Mouse (Mus musculus): ENCODE results near the gene Ccr6. TPM values are rescaled to one million over a fixed set of nuclear protein-coding genes. Genes with fewer than 3 reads are reported as not detected.

Ccr6 gene
- polyA plus RNA-seq, 1 experiment = 12.1 TPM

DNA sequence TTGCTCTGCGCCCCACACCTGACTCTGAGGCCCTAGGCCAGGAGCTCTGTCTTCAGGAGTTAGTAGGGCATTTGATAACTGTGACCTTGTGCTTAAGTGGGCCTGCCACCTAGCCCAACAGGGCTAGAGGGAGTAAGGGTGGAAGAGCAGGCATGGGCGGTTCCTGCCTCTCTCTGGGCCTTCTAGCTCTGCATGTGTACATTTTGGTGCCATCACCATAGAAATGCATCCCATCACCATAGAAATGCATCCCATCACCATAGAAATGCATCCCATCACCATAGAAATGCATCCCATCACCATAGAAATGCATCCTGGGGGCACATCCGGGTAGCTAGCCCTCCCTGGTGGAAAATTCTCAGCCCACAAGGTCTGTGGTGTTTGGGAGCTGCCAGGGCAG is 3.7 kb downstream of the Ccr6 start:
- 53% methylated on average over 3 of the region's 3 CpGs for WGBS
- Histone ChIP-seq H3K27me3 (ENCODE audit: control insufficient read depth, insufficient read depth, low read length) (no peaks in the 10 kb centered on the region), H3K36me3 (ENCODE audit: control insufficient read depth, insufficient read depth, low read length) (no peaks in the 10 kb centered on the region), H3K4me3 (ENCODE audit: control insufficient read depth, insufficient read depth, low read length) (no peak overlapping the region), H3K27ac (ENCODE audit: control insufficient read depth, insufficient read depth, low read length) (no peak overlapping the region), H3K4me1 (replicated peaks; ENCODE audit: control insufficient read depth, insufficient read depth, low read length) (peaks cover 11% of the 10 kb centered on the region; the same call in 1 of the 2 replicates)
- TF ChIP-seq POLR2A (IDR thresholded peaks at IDR 0.05; ENCODE audit: control insufficient read depth, extremely low read depth, insufficient read depth, low read length, poor library complexity) (no peak), CTCF (IDR thresholded peaks at IDR 0.05; ENCODE audit: borderline replicate concordance, control insufficient read depth, extremely low read depth, insufficient read depth, low read length, poor library complexity) (no peak)
- DNase-seq = no peak

DNA sequence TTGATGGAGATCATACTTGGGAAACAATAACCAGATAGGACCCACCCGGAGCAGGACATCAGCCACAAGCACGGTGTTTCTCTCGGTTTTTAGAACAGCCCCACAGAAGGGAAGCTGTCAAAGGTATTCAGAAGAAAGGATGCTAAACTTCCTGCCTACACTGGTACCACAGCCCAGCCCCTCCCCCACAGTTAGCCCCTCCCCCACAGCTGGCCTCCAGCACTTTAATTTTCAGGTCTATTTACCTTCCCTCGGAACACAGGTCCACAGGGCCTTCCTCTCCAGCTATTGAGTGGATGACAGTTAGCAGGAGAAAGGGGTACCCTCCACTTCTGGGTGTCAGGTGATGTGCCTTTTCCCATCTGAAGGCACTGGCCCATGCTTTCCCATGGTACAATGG is 4.7 kb downstream of the Ccr6 start:
- TF ChIP-seq CTCF (IDR thresholded peaks at IDR 0.05; ENCODE audit: borderline replicate concordance, control insufficient read depth, extremely low read depth, insufficient read depth, low read length, poor library complexity) (no peak), POLR2A (IDR thresholded peaks at IDR 0.05; ENCODE audit: control insufficient read depth, extremely low read depth, insufficient read depth, low read length, poor library complexity) (no peak)
- Histone ChIP-seq H3K27me3 (ENCODE audit: control insufficient read depth, insufficient read depth, low read length) (no peaks in the 10 kb centered on the region), H3K36me3 (ENCODE audit: control insufficient read depth, insufficient read depth, low read length) (no peaks in the 10 kb centered on the region), H3K4me3 (ENCODE audit: control insufficient read depth, insufficient read depth, low read length) (no peak overlapping the region), H3K27ac (ENCODE audit: control insufficient read depth, insufficient read depth, low read length) (no peak overlapping the region), H3K4me1 (replicated peaks; ENCODE audit: control insufficient read depth, insufficient read depth, low read length) (peaks cover 11% of the 10 kb centered on the region; the same call in 1 of the 2 replicates)
- WGBS = 46% methylated on average over 4 of the region's 4 CpGs
- DNase-seq = no peak

GRCm38 (mm10) chr17:8241645-8242044 is 5.8 kb downstream of the Ccr6 start:
- Histone ChIP-seq H3K4me3 (ENCODE audit: control insufficient read depth, insufficient read depth, low read length) (no peak overlapping the region), H3K4me1 (replicated peaks; ENCODE audit: control insufficient read depth, insufficient read depth, low read length) (peaks cover 11% of the 10 kb centered on the region; the same call in 1 of the 2 replicates), H3K27me3 (ENCODE audit: control insufficient read depth, insufficient read depth, low read length) (no peaks in the 10 kb centered on the region), H3K36me3 (ENCODE audit: control insufficient read depth, insufficient read depth, low read length) (no peaks in the 10 kb centered on the region), H3K27ac (ENCODE audit: control insufficient read depth, insufficient read depth, low read length) (no peak overlapping the region)
- no peak for DNase-seq
- WGBS = 89% methylated on average over 12 of the region's 12 CpGs
- TF ChIP-seq CTCF (IDR thresholded peaks at IDR 0.05; ENCODE audit: borderline replicate concordance, control insufficient read depth, extremely low read depth, insufficient read depth, low read length, poor library complexity) (no peak), POLR2A (IDR thresholded peaks at IDR 0.05; ENCODE audit: control insufficient read depth, extremely low read depth, insufficient read depth, low read length, poor library complexity) (no peak)

GRCm38 (mm10) chr17:8242186-8242585 is 6.3 kb downstream of the Ccr6 start:
- peaks cover 11% of the 10 kb centered on the region; the same call in 1 of the 2 replicates for H3K4me1 ChIP-seq (replicated peaks; ENCODE audit: control insufficient read depth, insufficient read depth, low read length)
- 86% methylated on average over 11 of the region's 11 CpGs for WGBS
- no peak for DNase-seq
- H3K36me3 ChIP-seq (ENCODE audit: control insufficient read depth, insufficient read depth, low read length) = no peaks in the 10 kb centered on the region
- no peak overlapping the region for H3K27ac ChIP-seq (ENCODE audit: control insufficient read depth, insufficient read depth, low read length)
- H3K4me3 ChIP-seq (ENCODE audit: control insufficient read depth, insufficient read depth, low read length) = no peak overlapping the region
- no peaks in the 10 kb centered on the region for H3K27me3 ChIP-seq (ENCODE audit: control insufficient read depth, insufficient read depth, low read length)
- TF ChIP-seq POLR2A (IDR thresholded peaks at IDR 0.05; ENCODE audit: control insufficient read depth, extremely low read depth, insufficient read depth, low read length, poor library complexity) = no peak
- TF ChIP-seq CTCF (IDR thresholded peaks at IDR 0.05; ENCODE audit: borderline replicate concordance, control insufficient read depth, extremely low read depth, insufficient read depth, low read length, poor library complexity) = no peak

DNA sequence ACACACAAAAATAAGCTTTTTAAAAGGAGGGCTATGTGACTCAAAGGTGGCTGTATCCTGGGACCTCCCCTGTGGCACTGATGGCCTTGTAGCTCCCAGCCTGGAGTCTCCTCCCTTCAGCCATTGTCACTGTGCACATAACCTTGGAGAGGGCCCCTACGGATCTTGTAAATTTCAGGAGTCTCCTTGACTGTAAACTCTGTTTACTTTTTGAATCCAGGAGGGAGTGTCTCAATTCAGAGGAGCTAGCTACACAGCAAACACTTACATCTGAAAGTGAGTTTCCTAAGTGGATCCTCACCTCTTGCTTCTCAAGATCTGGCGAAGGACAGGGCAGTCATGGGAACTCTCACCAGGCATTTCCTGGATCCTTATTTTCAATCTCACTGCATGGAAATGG is 8.3 kb downstream of the Ccr6 start:
- Histone ChIP-seq H3K27ac (ENCODE audit: control insufficient read depth, insufficient read depth, low read length) (no peak overlapping the region), H3K4me3 (ENCODE audit: control insufficient read depth, insufficient read depth, low read length) (no peak overlapping the region), H3K27me3 (ENCODE audit: control insufficient read depth, insufficient read depth, low read length) (no peaks in the 10 kb centered on the region), H3K36me3 (ENCODE audit: control insufficient read depth, insufficient read depth, low read length) (no peaks in the 10 kb centered on the region), H3K4me1 (replicated peaks; ENCODE audit: control insufficient read depth, insufficient read depth, low read length) (peaks cover 11% of the 10 kb centered on the region; the same call in 1 of the 2 replicates)
- TF ChIP-seq CTCF (IDR thresholded peaks at IDR 0.05; ENCODE audit: borderline replicate concordance, control insufficient read depth, extremely low read depth, insufficient read depth, low read length, poor library complexity) (no peak), POLR2A (IDR thresholded peaks at IDR 0.05; ENCODE audit: control insufficient read depth, extremely low read depth, insufficient read depth, low read length, poor library complexity) (no peak)
- 95% methylated on average over 2 of the region's 2 CpGs for WGBS
- no peak for DNase-seq

- Histone ChIP-seq H3K27ac (ENCODE audit: control insufficient read depth, insufficient read depth, low read length) (no peak overlapping the region), H3K27me3 (ENCODE audit: control insufficient read depth, insufficient read depth, low read length) (no peaks in the 10 kb centered on the region), H3K4me1 (replicated peaks; ENCODE audit: control insufficient read depth, insufficient read depth, low read length) (no peaks in the 10 kb centered on the region), H3K4me3 (ENCODE audit: control insufficient read depth, insufficient read depth, low read length) (no peak overlapping the region), H3K36me3 (ENCODE audit: control insufficient read depth, insufficient read depth, low read length) (no peaks in the 10 kb centered on the region)
- WGBS = 90% methylated on average over 4 of the region's 4 CpGs
- no peak for TF ChIP-seq POLR2A (IDR thresholded peaks at IDR 0.05; ENCODE audit: control insufficient read depth, extremely low read depth, insufficient read depth, low read length, poor library complexity)
- TF ChIP-seq CTCF (IDR thresholded peaks at IDR 0.05; ENCODE audit: borderline replicate concordance, control insufficient read depth, extremely low read depth, insufficient read depth, low read length, poor library complexity) = no peak
- DNase-seq = no peak
Observed at GRCm38 (mm10) chr17:8246102-8246754, 10.4 kb downstream of the Ccr6 start.
